Mouse (Mus musculus) G1E (cell line): Measurements from ENCODE around the gene Ovgp1. TPM values are rescaled to one million over a fixed set of nuclear protein-coding genes. Genes with fewer than 3 reads are reported as not detected.
A peak's percentile ranks its signal among the peaks of the same experiment; 100 is the strongest.

Experiments
- ATAC-seq: 2 replicates; pipeline ENCODE4 v1.8.0; 2016; ENCODE audit warnings: mild to moderate bottlenecking; ENCODE audit not compliant: insufficient number of reproducible peaks, poor library complexity, low FRiP score, severe bottlenecking; ENCODE audit errors: extremely low read depth
- DNase-seq: peaks from one replicate; pipeline ENCODE4 v3.0.0; 2012; ENCODE audit warnings: low spot score
- H3K27me3 ChIP-seq: 2 replicates; pipeline ENCODE4 v1.6.1; 2012; ENCODE audit warnings: mild to moderate bottlenecking, low read length, inconsistent platforms; ENCODE audit not compliant: insufficient read depth
- H3K36me3 ChIP-seq: replicated peaks from 2 replicates; pipeline ENCODE3; 2012; ENCODE audit warnings: mild to moderate bottlenecking, inconsistent platforms
- H3K4me1 ChIP-seq: 2 replicates; pipeline ENCODE4 v1.6.1; 2012; ENCODE audit warnings: low read depth, low read length, inconsistent platforms, mixed read lengths; ENCODE audit not compliant: insufficient read depth
- H3K4me3 ChIP-seq: 2 replicates; pipeline ENCODE4 v1.5.1; 2012; ENCODE audit warnings: low read depth, mild to moderate bottlenecking, inconsistent platforms, low read length, moderate library complexity, mixed read lengths
- H3K9me3 ChIP-seq: replicated peaks from 2 replicates; pipeline ENCODE4 v1.6.1; 2012; ENCODE audit warnings: inconsistent platforms
- CTCF ChIP-seq: IDR thresholded peaks from 2 replicates; pipeline ENCODE4 v1.5.1; 2012; ENCODE audit warnings: low read depth, low read length, inconsistent platforms, mixed read lengths
- GATA1 ChIP-seq: IDR thresholded peaks from 2 replicates; pipeline ENCODE4 v1.6.1; 2012; ENCODE audit warnings: borderline replicate concordance, low read length, inconsistent platforms, mixed read lengths
- GATA2 ChIP-seq: IDR thresholded peaks from 2 replicates; pipeline ENCODE4 v1.6.1; 2012; ENCODE audit warnings: low read depth, low read length, inconsistent platforms, borderline replicate concordance
- POLR2AphosphoS5 ChIP-seq: IDR thresholded peaks from 2 replicates; pipeline ENCODE4 v1.6.1; 2012; ENCODE audit warnings: low read depth, low read length, inconsistent platforms; ENCODE audit not compliant: insufficient replicate concordance
- TAL1 ChIP-seq: conservative IDR thresholded peaks from 2 replicates; pipeline ENCODE4 v1.6.1; 2012; ENCODE audit warnings: low read depth, low read length, inconsistent platforms, mixed read lengths
- polyA plus RNA-seq: library from polyadenylated mRNA; stranded (reverse); fragments of >175 nt; gene quantifications from 2 replicates; pipeline ENCODE4 v1.2.3, GENCODE M21; 2012
- total RNA-seq, 2 experiments: library from RNA; stranded (forward) in 1 of 2; stranded (reverse) in 1 of 2; fragments of 200-1000 nt in 1 of 2; fragments of >200 nt in 1 of 2; fragmentation: Nextera tagmentation in 1 of 2; gene quantifications; 2 replicates each; pipeline ENCODE4 v1.2.3; 2014 to 2017

The Ovgp1 gene
- total RNA-seq (2014; fragmentation: Nextera tagmentation) (2.8 and 3.4 TPM in 2 replicates), total RNA-seq (2017) (0.33 and 1.0 TPM in 2 replicates), polyA plus RNA-seq (0.13 and 0.22 TPM in 2 replicates)

DNA sequence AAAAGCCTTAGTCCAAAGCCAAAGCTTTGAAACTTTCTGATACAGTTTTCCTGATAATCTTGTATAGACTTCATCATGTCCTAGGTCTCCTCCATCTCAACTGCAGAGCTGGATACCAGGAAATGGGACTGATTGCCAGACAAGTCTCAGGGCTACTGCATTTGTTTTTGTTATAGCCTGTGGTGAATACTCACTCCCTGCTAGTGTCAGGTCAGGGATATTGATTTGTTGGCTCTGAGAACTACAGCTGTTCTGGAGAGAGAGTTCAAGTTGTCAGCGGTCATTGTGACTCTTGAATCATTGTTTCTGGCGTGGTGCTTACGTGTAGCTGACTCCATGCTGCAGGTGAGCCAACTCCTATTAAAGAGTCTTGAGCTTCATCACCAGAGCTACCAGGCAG is at the start of gene Ovgp1:
Ovgp1 (plus strand) TSS at position 301 of the 400 bp plus-strand sequence.
- Histone ChIP-seq H3K9me3 (no peaks in the 10 kb centered on the region), H3K4me1 (no peaks in the 10 kb centered on the region; the same call in 1 of the 2 replicates), H3K4me3 (no peak within 1 kb of the TSS), H3K27me3 (peaks cover 20% of the 10 kb centered on the region), H3K36me3 (peaks cover 32% of the 10 kb centered on the region)
- TF ChIP-seq GATA1 (no peak), TAL1 (no peak)
- ATAC-seq (no peak), DNase-seq (no peak)

DNA sequence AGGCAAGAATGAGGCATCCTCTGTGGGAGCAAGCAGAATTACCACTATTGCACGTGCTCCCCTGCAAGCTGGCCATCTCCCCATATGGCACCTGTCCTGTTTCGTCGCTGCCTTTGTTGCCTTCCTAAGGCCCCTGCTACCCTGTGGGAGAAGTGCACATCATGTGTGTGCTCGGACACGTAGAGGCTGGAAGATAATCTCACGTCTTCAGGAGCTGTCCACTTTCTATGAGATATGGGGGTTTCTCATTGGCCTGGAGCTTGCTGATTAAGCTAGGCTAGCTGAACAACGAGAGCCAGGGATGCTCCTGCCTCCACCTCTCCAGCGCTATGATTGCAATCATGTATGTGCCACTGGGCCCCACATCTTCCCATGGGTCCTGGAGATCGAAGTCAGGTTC is 48.9 kb upstream of the Ovgp1 start:
- ATAC-seq (peak; percentile 30), DNase-seq (no peak)
- Histone ChIP-seq H3K4me1 (peaks cover 72% of the 10 kb centered on the region), H3K27me3 (no peaks in the 10 kb centered on the region), H3K9me3 (no peaks in the 10 kb centered on the region), H3K4me3 (peak overlapping the region; percentile 2; the same call in 1 of the 2 replicates), H3K36me3 (peaks cover 42% of the 10 kb centered on the region)
- TF ChIP-seq POLR2AphosphoS5 (no peak), GATA1 (no peak), CTCF (no peak), GATA2 (no peak), TAL1 (no peak)

DNA sequence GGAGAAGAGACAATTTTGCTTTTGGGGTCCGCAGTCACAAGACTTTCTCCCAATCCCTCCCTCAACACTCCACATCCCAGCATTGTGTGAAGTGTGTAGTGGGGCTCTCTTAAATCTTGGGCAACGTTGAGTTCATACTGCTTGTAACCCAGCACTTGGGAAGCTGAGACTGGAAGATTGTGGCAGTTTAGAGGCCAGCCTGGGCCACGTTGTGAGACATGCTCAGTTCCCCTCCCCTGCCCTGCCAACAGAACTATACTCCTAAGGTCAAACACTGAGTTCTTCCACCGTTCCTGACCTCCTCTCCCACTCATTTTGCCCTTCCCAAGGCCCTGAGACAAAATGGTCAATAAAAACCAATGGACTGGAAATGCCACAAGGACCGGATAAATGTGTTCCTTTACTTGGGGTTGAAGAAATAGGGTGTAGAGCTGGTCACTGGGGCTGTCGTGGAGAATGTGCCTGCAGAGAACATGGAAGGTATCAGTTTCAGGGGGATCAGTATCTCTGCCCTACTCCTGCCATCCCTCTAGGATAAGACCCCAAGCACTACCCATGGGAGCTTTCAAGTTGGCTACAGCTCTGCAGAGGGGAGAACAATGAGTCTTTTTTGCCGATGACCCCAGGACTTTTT is 45.8 kb upstream of the Ovgp1 start:
- no peak for TF ChIP-seq GATA1
- no peak for TF ChIP-seq GATA2
- Histone ChIP-seq H3K4me1 (peaks cover 74% of the 10 kb centered on the region), H3K4me3 (no peak overlapping the region), H3K27me3 (no peaks in the 10 kb centered on the region), H3K9me3 (no peaks in the 10 kb centered on the region), H3K36me3 (peaks cover 48% of the 10 kb centered on the region)
- ATAC-seq (no peak), DNase-seq (no peak)

DNA sequence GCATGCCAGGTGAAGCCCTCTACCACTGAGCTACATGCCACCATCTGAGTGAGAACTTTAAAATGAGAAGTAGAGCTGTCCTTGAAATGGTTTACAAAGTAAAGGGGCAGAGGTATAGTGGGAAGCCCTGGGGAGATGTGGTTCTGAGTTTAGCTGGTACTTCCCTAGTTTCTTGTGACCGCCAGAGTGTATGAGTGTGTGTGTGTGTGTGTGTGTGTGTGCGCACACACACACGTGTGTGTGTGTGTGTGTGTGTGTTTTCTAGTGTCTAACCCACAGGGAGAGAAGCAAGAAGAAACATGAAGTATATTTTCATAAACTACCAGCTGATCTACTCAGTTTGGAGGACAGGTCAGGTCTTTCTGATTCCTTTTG is 45.3 kb upstream of the Ovgp1 start:
- no peaks in the 10 kb centered on the region for H3K27me3 ChIP-seq
- TF ChIP-seq GATA2, result no peak
- TF ChIP-seq CTCF, result no peak
- no peak for TF ChIP-seq GATA1
- no peak for TF ChIP-seq TAL1
- no peak for TF ChIP-seq POLR2AphosphoS5
- peaks cover 73% of the 10 kb centered on the region for H3K4me1 ChIP-seq
- H3K36me3 ChIP-seq, result peaks cover 48% of the 10 kb centered on the region
- no peak overlapping the region for H3K4me3 ChIP-seq
- ATAC-seq, result no peak
- H3K9me3 ChIP-seq, result no peaks in the 10 kb centered on the region
- no peak for DNase-seq

DNA sequence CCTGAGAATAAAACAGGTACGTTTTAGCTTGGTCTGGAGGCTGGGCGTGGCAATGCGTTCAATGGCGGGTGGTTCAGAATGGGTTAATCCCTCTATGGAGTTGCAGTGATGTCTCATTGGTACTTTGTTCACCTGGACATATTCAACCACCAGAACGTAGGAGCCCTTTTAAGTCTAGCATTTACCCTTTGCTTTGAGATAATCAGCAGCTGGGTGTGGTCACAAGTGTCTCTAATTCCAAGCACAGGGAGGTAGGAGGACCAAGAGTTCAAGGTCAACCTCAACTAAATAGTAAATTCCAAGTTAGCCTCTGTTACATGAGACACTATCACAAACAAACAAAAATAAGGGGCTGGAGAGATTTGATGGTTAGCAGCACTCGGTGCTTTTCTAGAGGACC is 44.7 kb upstream of the Ovgp1 start:
- peaks cover 72% of the 10 kb centered on the region for H3K4me1 ChIP-seq

DNA sequence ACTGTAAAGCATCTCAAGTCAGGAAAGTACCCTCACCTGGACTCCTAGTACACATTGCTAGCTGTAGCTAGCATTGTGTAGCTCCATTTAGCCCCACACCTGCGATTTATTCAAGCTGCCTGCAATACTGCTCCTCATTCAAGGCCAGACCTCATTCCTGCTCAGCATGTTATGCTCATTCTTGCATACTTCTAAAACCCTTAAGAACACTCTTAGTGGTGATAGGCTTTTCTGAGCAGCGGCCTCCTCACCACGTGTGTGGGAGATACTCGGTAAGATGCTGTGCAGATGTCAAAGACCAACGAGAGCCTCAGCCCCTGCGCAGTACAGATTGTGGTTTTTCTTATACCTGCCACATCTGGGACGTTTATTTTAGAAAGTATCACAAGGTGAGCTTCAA is 43.7 kb upstream of the Ovgp1 start:
- peaks cover 63% of the 10 kb centered on the region for H3K4me1 ChIP-seq
- H3K27me3 ChIP-seq, result no peaks in the 10 kb centered on the region
- no peaks in the 10 kb centered on the region for H3K9me3 ChIP-seq
- TF ChIP-seq CTCF (no peak), GATA2 (no peak), TAL1 (no peak), GATA1 (no peak), POLR2AphosphoS5 (no peak)
- no peak overlapping the region for H3K4me3 ChIP-seq
- ATAC-seq, result no peak
- H3K36me3 ChIP-seq, result peaks cover 48% of the 10 kb centered on the region
- DNase-seq, result no peak

More for the DNA sequence above, 44.7 kb upstream of the Ovgp1 start:
- DNase-seq, result no peak
- Histone ChIP-seq H3K9me3 (no peaks in the 10 kb centered on the region), H3K36me3 (peaks cover 48% of the 10 kb centered on the region), H3K4me3 (no peak overlapping the region), H3K27me3 (no peaks in the 10 kb centered on the region)
- TF ChIP-seq CTCF (no peak), GATA1 (no peak)
- no peak for ATAC-seq

DNA sequence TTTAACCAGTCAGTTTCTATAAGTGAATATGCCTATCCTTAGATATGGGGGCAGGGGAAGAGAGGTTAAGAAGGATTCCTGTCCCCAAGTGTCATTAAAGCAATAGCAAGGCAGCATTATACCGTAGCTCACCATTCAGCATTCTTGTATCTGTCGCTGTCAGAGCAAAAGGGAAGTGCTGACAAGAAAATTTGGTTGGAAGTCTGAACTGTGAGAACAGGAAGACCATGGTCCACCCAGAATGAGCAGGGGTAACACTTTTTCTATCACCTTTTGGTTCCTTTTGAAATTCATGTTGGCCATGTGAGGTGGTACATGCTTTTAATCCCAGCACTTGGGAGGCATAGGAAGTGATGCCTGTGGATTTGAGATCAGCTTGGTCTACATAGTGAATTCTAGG is 42.4 kb upstream of the Ovgp1 start:
- Histone ChIP-seq H3K27me3 (no peaks in the 10 kb centered on the region), H3K36me3 (peaks cover 43% of the 10 kb centered on the region), H3K9me3 (no peaks in the 10 kb centered on the region), H3K4me1 (peaks cover 53% of the 10 kb centered on the region), H3K4me3 (no peak overlapping the region)
- DNase-seq (no peak), ATAC-seq (no peak)
- TF ChIP-seq POLR2AphosphoS5, result no peak
